26 mouse cellular contexts compared by ENCODE assay signal in the genomic region with DNA sequence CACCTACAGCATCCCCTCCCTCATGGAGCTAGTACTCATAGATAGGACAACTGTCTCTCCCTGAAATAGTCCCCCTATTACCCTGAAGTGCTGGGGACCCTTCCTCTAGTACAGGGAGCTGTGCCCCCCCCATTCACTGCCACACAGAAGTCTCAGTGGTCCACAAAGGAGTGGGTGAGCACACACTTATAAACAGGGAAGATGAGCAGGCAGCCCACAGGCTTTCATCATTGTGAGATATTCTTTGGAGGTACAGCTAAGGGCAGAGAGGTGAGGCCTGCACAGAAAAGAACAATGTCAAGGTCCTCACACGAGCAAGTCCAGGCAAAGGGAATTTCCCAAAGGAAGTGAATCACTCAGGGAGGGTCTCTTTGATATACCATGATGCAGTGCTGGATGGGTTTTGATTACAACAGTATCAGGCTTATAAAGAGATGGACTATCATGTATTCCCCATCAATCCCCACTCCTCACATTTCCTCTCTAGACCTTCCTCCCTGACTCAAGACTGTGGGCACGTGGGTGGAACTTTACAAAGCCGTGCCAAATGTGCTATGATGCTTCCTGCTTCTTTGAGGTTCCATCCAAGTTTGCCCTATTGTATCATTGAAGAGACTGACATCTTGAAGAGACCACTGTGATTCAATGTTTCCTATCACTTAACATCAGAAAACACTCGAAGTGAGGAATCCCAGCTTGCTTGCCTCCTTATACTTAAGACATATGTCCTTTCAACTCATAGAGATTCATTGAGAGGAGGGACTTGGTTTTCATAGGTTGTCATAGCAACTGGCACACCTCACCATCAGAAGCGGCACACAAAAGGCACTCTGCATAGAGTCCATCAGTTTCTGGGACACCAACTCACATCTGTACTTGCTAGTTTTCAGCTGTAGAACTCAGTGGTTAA.
DNase-seq lines count a peak whose midpoint lies in the region; ATAC-seq and TF ChIP-seq lines count a peak whose summit lies in the region.
"Had no signal": no experiment of that assay in that cellular context is flagged by ENCODE, and none has a peak within 500 bp of the region (broad histone marks: within the 10 kb centered on the region; RNA-seq: fewer than 3 reads in every experiment).

No protein-coding gene starts in this region.

- no peak overlapping the region for H3K4me2 ChIP-seq in stomach, postnatal 0 days (replicated peaks; ENCODE audit: low read depth)
- no peak overlapping the region for H3K4me2 ChIP-seq in hindbrain, embryonic 11.5 days (replicated peaks; ENCODE audit: low read depth, low read length)
- H3K4me2 ChIP-seq: embryonic facial prominence, embryonic 12.5 days; forebrain, embryonic 15.5 days; hindbrain, embryonic 15.5 days; midbrain, embryonic 15.5 days had no signal

- no peak overlapping the region for H3K9ac ChIP-seq in stomach, postnatal 0 days (ENCODE audit: low read length)
- H3K9ac ChIP-seq in hindbrain, embryonic 11.5 days (ENCODE audit: low read depth, low read length), result no peak overlapping the region
- H3K9ac ChIP-seq: embryonic facial prominence, embryonic 12.5 days; forebrain, embryonic 15.5 days; hindbrain, embryonic 15.5 days; liver, embryonic 14.5 days; midbrain, embryonic 15.5 days had no signal

- no peaks in the 10 kb centered on the region for H3K27me3 ChIP-seq in stomach, postnatal 0 days (ENCODE audit: control insufficient read depth, insufficient read depth, low read length)
- H3K27me3 ChIP-seq in hindbrain, embryonic 11.5 days (ENCODE audit: control insufficient read depth, insufficient read depth, low read length), result no peaks in the 10 kb centered on the region
- no peaks in the 10 kb centered on the region for H3K27me3 ChIP-seq in midbrain, embryonic 10.5 days (ENCODE audit: low read depth, poor library complexity, severe bottlenecking)
- H3K27me3 ChIP-seq: embryonic facial prominence, embryonic 12.5 days; forebrain, embryonic 15.5 days; hindbrain, embryonic 15.5 days; midbrain, embryonic 15.5 days had no signal

- peak; percentile 69 for ATAC-seq in CD4-positive, CD25-positive, alpha-beta regulatory T cell, adult 4 months
- no peak for ATAC-seq in stomach, postnatal 0 days (ENCODE audit: low FRiP score, low TSS enrichment)
- ATAC-seq in hindbrain, embryonic 11.5 days (ENCODE audit: low FRiP score), result no peak
- ATAC-seq in granulocyte monocyte progenitor cell, adult 5-6 weeks (replicated peaks; ENCODE audit: poor library complexity, severe bottlenecking), result no peak
- ATAC-seq: forebrain, embryonic 15.5 days; intestine, embryonic 16.5 days; midbrain, embryonic 15.5 days had no signal

- H3K9me3 ChIP-seq in stomach, postnatal 0 days (ENCODE audit: control insufficient read depth, low read length), result no peaks in the 10 kb centered on the region
- no peaks in the 10 kb centered on the region for H3K9me3 ChIP-seq in hindbrain, embryonic 11.5 days (ENCODE audit: control insufficient read depth, low read length)
- H3K9me3 ChIP-seq in midbrain, embryonic 10.5 days (replicated peaks), result no peaks in the 10 kb centered on the region
- H3K9me3 ChIP-seq: embryonic facial prominence, embryonic 12.5 days; forebrain, embryonic 15.5 days; hindbrain, embryonic 15.5 days; midbrain, embryonic 15.5 days had no signal

- peak; percentile 44 for DNase-seq in thymus, postnatal 0 days (ENCODE audit: low spot score)
- no peak for DNase-seq in thymus, postnatal 10 days (ENCODE audit: low spot score in 2 of 2)
- peak; percentile 16 for DNase-seq in induced T-regulatory cell, adult 2 months (ENCODE audit: low read depth)
- DNase-seq in stomach, postnatal 0 days (ENCODE audit: low spot score), result peak; percentile 3
- no peak for DNase-seq in hindbrain, embryonic 11.5 days (ENCODE audit: low spot score)
- no peak for DNase-seq in midbrain, embryonic 10.5 days (ENCODE audit: low spot score)
- DNase-seq: adrenal gland, postnatal 14 days; cerebellum, adult 8-10 months; cerebellum, postnatal 36 days; embryo, embryonic 11 days; heart, postnatal 4 days; kidney, adult 9 months; kidney, postnatal 10 days; liver; lung, adult 2 months; lung, postnatal 10 days; right cerebral cortex, adult 18-20 months had no signal

- no peak overlapping the region for H3K27ac ChIP-seq in stomach, postnatal 0 days (replicated peaks)
- H3K27ac ChIP-seq in hindbrain, embryonic 11.5 days (ENCODE audit: low read depth, low read length), result no peak overlapping the region
- no peak overlapping the region for H3K27ac ChIP-seq in midbrain, embryonic 10.5 days (replicated peaks)
- H3K27ac ChIP-seq: embryonic facial prominence, embryonic 12.5 days; forebrain, embryonic 15.5 days; hindbrain, embryonic 15.5 days; liver, embryonic 14.5 days; macrophage; midbrain, embryonic 15.5 days had no signal

- no peaks in the 10 kb centered on the region for H3K4me1 ChIP-seq in stomach, postnatal 0 days (replicated peaks; ENCODE audit: control insufficient read depth, insufficient read depth)
- H3K4me1 ChIP-seq in hindbrain, embryonic 11.5 days (replicated peaks; ENCODE audit: control insufficient read depth, insufficient read depth, low read length), result no peaks in the 10 kb centered on the region
- no peaks in the 10 kb centered on the region for H3K4me1 ChIP-seq in midbrain, embryonic 10.5 days
- H3K4me1 ChIP-seq: embryonic facial prominence, embryonic 12.5 days; forebrain, embryonic 15.5 days; hindbrain, embryonic 15.5 days; midbrain, embryonic 15.5 days had no signal

- 70% methylated on average over 5 of the region's 5 CpGs for WGBS in stomach, postnatal 0 days
- 83% methylated on average over 5 of the region's 5 CpGs for WGBS in hindbrain, embryonic 11.5 days
- WGBS in midbrain, embryonic 10.5 days, result 89% methylated on average over 5 of the region's 5 CpGs

- TF ChIP-seq EP300 in stomach, postnatal 0 days (optimal IDR thresholded peaks at IDR 0.05), result no peak

- H3K36me3 ChIP-seq in stomach, postnatal 0 days (ENCODE audit: control insufficient read depth, insufficient read depth, low read length), result no peaks in the 10 kb centered on the region
- no peaks in the 10 kb centered on the region for H3K36me3 ChIP-seq in hindbrain, embryonic 11.5 days (ENCODE audit: control insufficient read depth, insufficient read depth, low read length)
- H3K36me3 ChIP-seq in midbrain, embryonic 10.5 days, result no peaks in the 10 kb centered on the region
- H3K36me3 ChIP-seq: embryonic facial prominence, embryonic 12.5 days; forebrain, embryonic 15.5 days; hindbrain, embryonic 15.5 days; midbrain, embryonic 15.5 days had no signal

- H3K4me3 ChIP-seq in stomach, postnatal 0 days (ENCODE audit: low read depth, low read length), result no peak overlapping the region
- H3K4me3 ChIP-seq in hindbrain, embryonic 11.5 days (ENCODE audit: low read depth, low read length), result no peak overlapping the region
- H3K4me3 ChIP-seq in midbrain, embryonic 10.5 days, result no peak overlapping the region
- H3K4me3 ChIP-seq: embryonic facial prominence, embryonic 12.5 days; forebrain, embryonic 15.5 days; hindbrain, embryonic 15.5 days; midbrain, embryonic 15.5 days had no signal

- TF ChIP-seq CTCF in stomach, postnatal 0 days (IDR thresholded peaks at IDR 0.05; ENCODE audit: low read depth), result no peak

Comparison
In these comparisons a context has a peak if more than half of its experiments do, and no peak if none do; other contexts are left out.
1. DNase-seq: peak in thymus, postnatal 0 days (single experiment), induced T-regulatory cell, adult 2 months (single experiment) and stomach, postnatal 0 days (single experiment); none in thymus, postnatal 10 days (0 of 2), hindbrain, embryonic 11.5 days (single experiment) and midbrain, embryonic 10.5 days (single experiment).